Mouse (Mus musculus) neural tube, embryonic 11.5 days (tissue): Measurements from ENCODE around the gene H2afy. TPM values are rescaled to one million over a fixed set of nuclear protein-coding genes. Genes with fewer than 3 reads are reported as not detected.

Experiments used
- ATAC-seq: fragments of 200-750 bp; cut with Nextera tagmentation; 2 replicates; pipeline ENCODE4 v1.8.0; 2017; ENCODE audit warnings: moderate number of reproducible peaks, mild to moderate bottlenecking, moderate TSS enrichment, moderate library complexity; ENCODE audit not compliant: insufficient read depth, low FRiP score, low TSS enrichment
- DNase-seq: peaks from one replicate; pipeline ENCODE4 v3.0.0-alpha.2; 2015; ENCODE audit warnings: low spot score
- H3K27ac ChIP-seq: fragments of 300-500 bp; sonication (generic); 2 replicates; pipeline ENCODE4 v1.5.1; 2014; ENCODE audit warnings: low read depth, mild to moderate bottlenecking, low read length
- H3K27me3 ChIP-seq: fragments of 300-500 bp; sonication (generic); 2 replicates; pipeline ENCODE4 v1.6.1; 2014; ENCODE audit warnings: mild to moderate bottlenecking, low read length, mixed read lengths; ENCODE audit not compliant: control insufficient read depth, insufficient read depth
- H3K36me3 ChIP-seq: fragments of 300-500 bp; sonication (generic); 2 replicates; pipeline ENCODE4 v1.6.1; 2014; ENCODE audit warnings: mild to moderate bottlenecking, low read length, moderate library complexity, mixed read lengths; ENCODE audit not compliant: control insufficient read depth, insufficient read depth
- H3K4me1 ChIP-seq: fragments of 300-500 bp; sonication (generic); 2 replicates; pipeline ENCODE4 v1.6.1; 2014; ENCODE audit warnings: low read length, mixed read lengths; ENCODE audit not compliant: control insufficient read depth, insufficient read depth
- H3K4me2 ChIP-seq: fragments of 300-500 bp; sonication (generic); 2 replicates; pipeline ENCODE4 v1.6.1; 2014; ENCODE audit warnings: low read depth, mild to moderate bottlenecking, moderate library complexity
- H3K4me3 ChIP-seq: fragments of 300-500 bp; sonication (generic); 2 replicates; pipeline ENCODE4 v1.5.1; 2014; ENCODE audit warnings: low read depth, low read length
- H3K9ac ChIP-seq: fragments of 300-500 bp; sonication (generic); 2 replicates; pipeline ENCODE4 v1.6.1; 2014; ENCODE audit warnings: mild to moderate bottlenecking, low read length
- H3K9me3 ChIP-seq: fragments of 300-500 bp; sonication (generic); 2 replicates; pipeline ENCODE4 v1.6.1; 2016; ENCODE audit warnings: low read length; ENCODE audit not compliant: control insufficient read depth
- WGBS: fragments of 180-500 bp; shearing (Covaris S2); extraction: QIAGEN DNeasy Blood & Tissue Kit; methylation state at CpG from one replicate; pipeline ENCODE4 v1.1.7; 2014; 5-methylcytosine and 5-hydroxymethylcytosine counted together
- polyA plus RNA-seq: library from polyadenylated mRNA; unstranded; fragments of >200 nt; fragmentation: Nextera tagmentation; extraction: Ambion mirVana; gene quantifications from 2 replicates; pipeline ENCODE4 v1.2.1, GENCODE M21; 2014

The H2afy gene
- polyA plus RNA-seq, 1 experiment from 2014 or later = 613 TPM

DNA sequence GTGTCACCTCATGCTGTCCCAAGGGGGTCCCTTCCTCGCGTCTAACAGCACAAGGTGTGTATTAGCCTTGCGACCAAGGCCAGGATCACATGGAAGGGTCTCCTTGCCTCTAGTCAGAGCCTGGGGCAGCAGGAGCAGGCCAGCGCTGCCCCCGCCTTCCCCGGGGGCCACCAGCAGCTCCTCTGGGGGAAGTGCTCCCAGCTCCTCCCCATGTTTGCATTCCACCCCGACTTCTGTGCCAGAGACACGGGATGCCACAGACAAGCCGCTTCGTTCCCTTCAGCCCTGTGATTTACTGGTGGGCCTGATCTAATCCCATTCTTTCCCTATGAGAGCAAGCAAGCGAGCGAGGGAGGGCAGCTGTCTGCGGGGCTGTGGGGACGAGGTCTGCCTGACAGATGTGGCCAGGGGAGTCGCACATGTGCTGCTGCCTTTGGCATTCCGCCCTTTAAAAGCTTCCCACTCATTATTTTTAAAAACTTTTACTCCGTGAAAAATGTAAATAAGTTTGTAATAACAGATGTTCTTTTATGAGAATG is 57.4 kb downstream of the H2afy start:
- peak; percentile 33 for DNase-seq
- Histone ChIP-seq H3K9ac (no peak overlapping the region), H3K27ac (0 out of 2 replicates have a peak overlapping the region, but pooled peaks have one; percentile 20), H3K4me1 (no peaks in the 10 kb centered on the region), H3K36me3 (peaks cover 38% of the 10 kb centered on the region), H3K4me3 (no peak overlapping the region), H3K27me3 (no peaks in the 10 kb centered on the region), H3K9me3 (no peaks in the 10 kb centered on the region), H3K4me2 (no peak overlapping the region)
- 56% methylated on average over 17 of the region's 17 CpGs for WGBS
- no peak for ATAC-seq

- no peak overlapping the region for H3K9ac ChIP-seq
- no peak overlapping the region for H3K4me3 ChIP-seq
- peaks cover 28% of the 10 kb centered on the region for H3K36me3 ChIP-seq
- H3K9me3 ChIP-seq = no peaks in the 10 kb centered on the region
- H3K4me1 ChIP-seq = no peaks in the 10 kb centered on the region
- WGBS = 91% methylated on average over 8 of the region's 8 CpGs
- DNase-seq (no peak), ATAC-seq (no peak)
- H3K27ac ChIP-seq = no peak overlapping the region
- H3K4me2 ChIP-seq = no peak overlapping the region
- H3K27me3 ChIP-seq = no peaks in the 10 kb centered on the region
Measured at GRCm38 (mm10) chr13:56075930-56076329, 60.2 kb downstream of the H2afy start.

GRCm38 (mm10) chr13:56073186-56073585 is 63.0 kb downstream of the H2afy start:
- no peaks in the 10 kb centered on the region for H3K27me3 ChIP-seq
- H3K4me3 ChIP-seq = no peak overlapping the region
- no peak overlapping the region for H3K4me2 ChIP-seq
- DNase-seq (no peak), ATAC-seq (no peak)
- no peak overlapping the region for H3K27ac ChIP-seq
- no peaks in the 10 kb centered on the region for H3K9me3 ChIP-seq
- WGBS = 90% methylated on average over 5 of the region's 5 CpGs
- peaks cover 18% of the 10 kb centered on the region; the same call in 1 of the 2 replicates for H3K36me3 ChIP-seq
- H3K9ac ChIP-seq = no peak overlapping the region
- H3K4me1 ChIP-seq = no peaks in the 10 kb centered on the region

GRCm38 (mm10) chr13:56072268-56072607 is 63.9 kb downstream of the H2afy start:
- ATAC-seq = no peak
- Histone ChIP-seq H3K4me2 (no peak overlapping the region), H3K27me3 (no peaks in the 10 kb centered on the region), H3K9ac (no peak overlapping the region), H3K27ac (no peak overlapping the region), H3K36me3 (peaks cover 15% of the 10 kb centered on the region; the same call in 1 of the 2 replicates), H3K9me3 (no peaks in the 10 kb centered on the region), H3K4me1 (no peaks in the 10 kb centered on the region), H3K4me3 (no peak overlapping the region)
- 49% methylated on average over 4 of the region's 4 CpGs for WGBS
- DNase-seq = no peak

GRCm38 (mm10) chr13:56071586-56072267 is 64.4 kb downstream of the H2afy start:
- Histone ChIP-seq H3K4me1 (no peaks in the 10 kb centered on the region), H3K9ac (no peak overlapping the region), H3K36me3 (peaks cover 15% of the 10 kb centered on the region; the same call in 1 of the 2 replicates), H3K27ac (no peak overlapping the region), H3K27me3 (no peaks in the 10 kb centered on the region), H3K4me2 (no peak overlapping the region), H3K9me3 (no peaks in the 10 kb centered on the region), H3K4me3 (no peak overlapping the region)
- 83% methylated on average over 16 of the region's 16 CpGs for WGBS
- ATAC-seq = no peak
- no peak for DNase-seq

DNA sequence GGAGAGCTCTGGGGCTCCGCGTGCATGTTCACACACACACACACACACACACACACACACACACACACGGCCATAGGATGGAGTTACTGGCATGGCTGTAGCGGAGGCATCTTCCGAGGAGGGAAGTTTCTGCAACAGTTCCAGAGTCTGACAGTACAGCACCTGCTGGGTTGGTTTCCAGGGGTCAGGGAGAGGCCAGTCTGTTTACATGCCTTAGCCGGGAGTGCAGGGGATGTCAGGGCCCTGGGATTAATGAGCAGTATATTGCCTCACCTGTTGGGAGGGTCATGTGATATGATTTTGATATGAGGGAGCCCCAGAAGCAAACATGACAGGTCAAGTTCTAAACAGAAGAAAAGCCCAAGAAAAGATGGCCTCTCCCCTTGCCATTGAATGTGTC is 66.5 kb downstream of the H2afy start:
- DNase-seq = no peak
- Histone ChIP-seq H3K36me3 (peaks cover 7% of the 10 kb centered on the region; the same call in 1 of the 2 replicates), H3K4me3 (no peak overlapping the region), H3K4me1 (no peaks in the 10 kb centered on the region), H3K9ac (no peak overlapping the region), H3K27ac (no peak overlapping the region), H3K27me3 (no peaks in the 10 kb centered on the region), H3K4me2 (no peak overlapping the region), H3K9me3 (no peaks in the 10 kb centered on the region)
- ATAC-seq = no peak
- 68% methylated on average over 6 of the region's 6 CpGs for WGBS

GRCm38 (mm10) chr13:56068517-56068916 is 67.6 kb downstream of the H2afy start:
- ATAC-seq = no peak
- Histone ChIP-seq H3K9me3 (no peaks in the 10 kb centered on the region), H3K4me3 (no peak overlapping the region), H3K4me1 (no peaks in the 10 kb centered on the region), H3K27me3 (no peaks in the 10 kb centered on the region), H3K4me2 (no peak overlapping the region), H3K36me3 (0 out of 2 replicates have a peak, but pooled peaks cover 2% of the 10 kb centered on the region), H3K27ac (no peak overlapping the region), H3K9ac (no peak overlapping the region)
- WGBS = 41% methylated on average over 4 of the region's 4 CpGs
- DNase-seq = no peak

- Histone ChIP-seq H3K36me3 (0 out of 2 replicates have a peak, but pooled peaks cover 2% of the 10 kb centered on the region), H3K4me1 (peaks cover 2% of the 10 kb centered on the region; the same call in 1 of the 2 replicates), H3K4me2 (no peak overlapping the region), H3K27ac (no peak overlapping the region), H3K4me3 (no peak overlapping the region), H3K27me3 (no peaks in the 10 kb centered on the region), H3K9me3 (no peaks in the 10 kb centered on the region), H3K9ac (no peak overlapping the region)
- DNase-seq = no peak
- 99% methylated on average over 2 of the region's 2 CpGs for WGBS
- no peak for ATAC-seq
Measured at GRCm38 (mm10) chr13:56066904-56067303, 69.3 kb downstream of the H2afy start.

DNA sequence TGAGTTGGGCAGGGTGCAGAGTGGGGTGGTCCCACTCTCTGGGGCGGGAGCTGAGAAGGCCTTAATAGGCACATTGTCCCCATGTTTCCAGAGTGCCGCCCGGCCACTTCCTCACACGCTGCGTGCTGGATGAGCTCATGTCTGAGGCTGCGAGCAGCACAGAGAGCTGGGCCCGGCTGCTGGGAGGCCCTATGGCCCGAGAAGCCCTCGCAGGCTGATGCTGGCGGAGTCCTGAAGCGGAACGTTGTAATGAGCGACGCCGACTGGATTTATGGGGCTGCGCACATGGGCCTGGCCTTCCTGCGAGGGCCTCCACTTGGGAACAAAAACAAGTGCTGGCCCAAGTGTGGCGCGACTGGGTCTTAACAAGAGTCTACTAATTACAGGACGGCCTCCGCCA is 70.0 kb downstream of the H2afy start:
- peak; percentile 48; the same call in 1 of the 2 replicates for ATAC-seq

More for the DNA sequence above, 70.0 kb downstream of the H2afy start:
- Histone ChIP-seq H3K4me3 (no peak overlapping the region), H3K27me3 (no peaks in the 10 kb centered on the region), H3K27ac (no peak overlapping the region), H3K9ac (no peak overlapping the region), H3K36me3 (no peaks in the 10 kb centered on the region), H3K4me2 (no peak overlapping the region), H3K9me3 (no peaks in the 10 kb centered on the region), H3K4me1 (peaks cover 2% of the 10 kb centered on the region; the same call in 1 of the 2 replicates)
- DNase-seq = no peak
- 52% methylated on average over 21 of the region's 21 CpGs for WGBS
